Mouse (Mus musculus) midbrain, embryonic 16.5 days (tissue): ENCODE measurements around the gene Cideb. TPM values are rescaled to one million over a fixed set of nuclear protein-coding genes. Genes with fewer than 3 reads are reported as not detected.

ENCODE experiments used
- ATAC-seq: fragments of 200-750 bp; cut with Nextera tagmentation; 2 replicates; pipeline ENCODE4 v1.8.0; 2017; ENCODE audit warnings: moderate TSS enrichment
- H3K27ac ChIP-seq: fragments of 300-500 bp; sonication (generic); 2 replicates; pipeline ENCODE4 v1.5.1; 2014; ENCODE audit warnings: mild to moderate bottlenecking, low read length, mixed read lengths
- H3K27me3 ChIP-seq: fragments of 300-500 bp; sonication (generic); 2 replicates; pipeline ENCODE4 v1.6.1; 2014; ENCODE audit warnings: low read depth, low read length, mixed read lengths; ENCODE audit not compliant: control insufficient read depth, insufficient read depth
- H3K36me3 ChIP-seq: fragments of 300-500 bp; sonication (generic); 2 replicates; pipeline ENCODE4 v1.6.1; 2014; ENCODE audit warnings: mild to moderate bottlenecking, low read length, moderate library complexity, mixed read lengths; ENCODE audit not compliant: control insufficient read depth, insufficient read depth
- H3K4me1 ChIP-seq: fragments of 300-500 bp; sonication (generic); 2 replicates; pipeline ENCODE4 v1.6.1; 2014; ENCODE audit warnings: mild to moderate bottlenecking, low read length, mixed read lengths; ENCODE audit not compliant: control insufficient read depth, insufficient read depth
- H3K4me2 ChIP-seq: fragments of 300-500 bp; sonication (generic); 2 replicates; pipeline ENCODE4 v1.6.1; 2014; ENCODE audit warnings: mild to moderate bottlenecking, low read length, mixed read lengths
- H3K4me3 ChIP-seq: fragments of 300-500 bp; sonication (generic); 2 replicates; pipeline ENCODE4 v1.5.1; 2014; ENCODE audit warnings: low read depth, mild to moderate bottlenecking, low read length, moderate library complexity, mixed read lengths
- H3K9ac ChIP-seq: fragments of 300-500 bp; sonication (generic); 2 replicates; pipeline ENCODE4 v1.6.1; 2014; ENCODE audit warnings: low read depth, low read length, mixed read lengths
- H3K9me3 ChIP-seq: fragments of 300-500 bp; sonication (generic); replicated peaks from 2 replicates; pipeline ENCODE4 v1.6.1; 2014; ENCODE audit warnings: mild to moderate bottlenecking, low read length, mixed read lengths; ENCODE audit not compliant: control insufficient read depth, poor library complexity, severe bottlenecking
- WGBS: fragments of 180-500 bp; shearing (Covaris S2); extraction: QIAGEN DNeasy Blood & Tissue Kit; methylation state at CpG from one replicate; pipeline ENCODE4 v1.1.7; 2014; 5-methylcytosine and 5-hydroxymethylcytosine counted together
- polyA plus RNA-seq: library from polyadenylated mRNA; unstranded; fragments of >200 nt; fragmentation: Nextera tagmentation; extraction: Ambion mirVana; gene quantifications from 2 replicates; pipeline ENCODE4 v1.2.1, GENCODE M21; 2015

Cideb gene
- polyA plus RNA-seq, 1 experiment from 2014 or later, result 0.21 TPM

- H3K9me3 ChIP-seq, result no peaks in the 10 kb centered on the region
- no peak overlapping the region for H3K4me2 ChIP-seq
- no peak overlapping the region for H3K9ac ChIP-seq
- ATAC-seq, result no peak
- H3K36me3 ChIP-seq, result peaks cover 32% of the 10 kb centered on the region
- no peak overlapping the region for H3K4me3 ChIP-seq
- peaks cover 7% of the 10 kb centered on the region for H3K4me1 ChIP-seq
- no peak overlapping the region for H3K27ac ChIP-seq
- WGBS, result 91% methylated on average over 6 of the region's 6 CpGs
- H3K27me3 ChIP-seq, result peaks cover 8% of the 10 kb centered on the region
These were observed 692 bp downstream of the Cideb start for GRCm38 (mm10) chr14:55757566-55757965.

- H3K4me3 ChIP-seq, result no peak overlapping the region
- no peak overlapping the region for H3K9ac ChIP-seq
- peak overlapping the region; percentile 75; the same call in 1 of the 2 replicates for H3K4me2 ChIP-seq
- ATAC-seq, result no peak
- peaks cover 32% of the 10 kb centered on the region for H3K4me1 ChIP-seq
- H3K36me3 ChIP-seq, result peaks cover 13% of the 10 kb centered on the region
- no peaks in the 10 kb centered on the region for H3K9me3 ChIP-seq
- no peak overlapping the region for H3K27ac ChIP-seq
- 93% methylated on average over 10 of the region's 10 CpGs for WGBS
- H3K27me3 ChIP-seq, result no peaks in the 10 kb centered on the region
These were observed 11.0 kb downstream of the Cideb start for GRCm38 (mm10) chr14:55747051-55747847.

GRCm38 (mm10) chr14:55745861-55746237, 12.4 kb downstream of the Cideb start:
- peaks cover 7% of the 10 kb centered on the region for H3K36me3 ChIP-seq
- peak overlapping the region; percentile 75 for H3K4me2 ChIP-seq
- no peaks in the 10 kb centered on the region for H3K27me3 ChIP-seq
- no peaks in the 10 kb centered on the region for H3K9me3 ChIP-seq
- H3K9ac ChIP-seq, result peak overlapping the region; percentile 77
- ATAC-seq, result peak; percentile 10; the same call in 1 of the 2 replicates
- H3K4me1 ChIP-seq, result peaks cover 32% of the 10 kb centered on the region
- H3K27ac ChIP-seq, result no peak overlapping the region
- peak overlapping the region; percentile 78 for H3K4me3 ChIP-seq
- under 1% methylated on average over 31 of the region's 31 CpGs for WGBS

GRCm38 (mm10) chr14:55745180-55745860, 12.9 kb downstream of the Cideb start, which contains the start of the genes Dhrs1 and Nop9:
Gene Dhrs1, minus strand, starts transcription at chr14:55745690.
Gene Nop9, plus strand, starts transcription at chr14:55745693.
- 2% methylated on average over 47 of the region's 48 CpGs for WGBS
- Histone ChIP-seq H3K9me3 (no peaks in the 10 kb centered on the region), H3K4me1 (peaks cover 32% of the 10 kb centered on the region), H3K27me3 (no peaks in the 10 kb centered on the region), H3K27ac (no peak within 1 kb of the TSS), H3K4me2 (peak within 1 kb of the TSS; percentile 75), H3K9ac (peak within 1 kb of the TSS; percentile 77), H3K4me3 (peak within 1 kb of the TSS; percentile 78), H3K36me3 (peaks cover 6% of the 10 kb centered on the region)
- ATAC-seq, result peak; percentile 82

GRCm38 (mm10) chr14:55743711-55744110, 14.5 kb downstream of the Cideb start:
- no peak overlapping the region for H3K27ac ChIP-seq
- peaks cover 32% of the 10 kb centered on the region for H3K4me1 ChIP-seq
- peak overlapping the region; percentile 75 for H3K4me2 ChIP-seq
- WGBS, result 22% methylated on average over 10 of the region's 10 CpGs
- H3K27me3 ChIP-seq, result no peaks in the 10 kb centered on the region
- H3K9ac ChIP-seq, result 0 out of 2 replicates have a peak overlapping the region, but pooled peaks have one; percentile 25
- ATAC-seq, result peak; percentile 66
- H3K9me3 ChIP-seq, result no peaks in the 10 kb centered on the region
- H3K4me3 ChIP-seq, result no peak overlapping the region
- H3K36me3 ChIP-seq, result peaks cover 8% of the 10 kb centered on the region; the same call in 1 of the 2 replicates

GRCm38 (mm10) chr14:55737086-55737687, 21.1 kb downstream of the Cideb start:
- peaks cover 15% of the 10 kb centered on the region; the same call in 1 of the 2 replicates for H3K36me3 ChIP-seq
- ATAC-seq, result no peak
- H3K4me2 ChIP-seq, result no peak overlapping the region
- WGBS, result 88% methylated on average over 9 of the region's 9 CpGs
- no peaks in the 10 kb centered on the region for H3K9me3 ChIP-seq
- H3K4me3 ChIP-seq, result no peak overlapping the region
- H3K4me1 ChIP-seq, result no peaks in the 10 kb centered on the region
- no peak overlapping the region for H3K9ac ChIP-seq
- no peak overlapping the region for H3K27ac ChIP-seq
- H3K27me3 ChIP-seq, result no peaks in the 10 kb centered on the region

GRCm38 (mm10) chr14:55735758-55736157, 22.5 kb downstream of the Cideb start:
- no peaks in the 10 kb centered on the region for H3K4me1 ChIP-seq
- no peaks in the 10 kb centered on the region for H3K27me3 ChIP-seq
- H3K9me3 ChIP-seq, result no peaks in the 10 kb centered on the region
- no peak overlapping the region for H3K9ac ChIP-seq
- H3K4me2 ChIP-seq, result no peak overlapping the region
- peaks cover 15% of the 10 kb centered on the region; the same call in 1 of the 2 replicates for H3K36me3 ChIP-seq
- no peak overlapping the region for H3K27ac ChIP-seq
- 86% methylated on average over 4 of the region's 4 CpGs for WGBS
- no peak overlapping the region for H3K4me3 ChIP-seq
- ATAC-seq, result no peak

GRCm38 (mm10) chr14:55735334-55735733, 22.9 kb downstream of the Cideb start:
- Histone ChIP-seq H3K4me3 (no peak overlapping the region), H3K36me3 (peaks cover 15% of the 10 kb centered on the region; the same call in 1 of the 2 replicates), H3K27ac (no peak overlapping the region), H3K9ac (no peak overlapping the region), H3K4me2 (no peak overlapping the region), H3K4me1 (no peaks in the 10 kb centered on the region), H3K27me3 (no peaks in the 10 kb centered on the region), H3K9me3 (no peaks in the 10 kb centered on the region)
- WGBS, result 69% methylated on average over 3 of the region's 3 CpGs
- no peak for ATAC-seq
